Mouse (Mus musculus) kidney, adult 9 months (tissue): ENCODE measurements around the gene Cxxc4.
A peak's percentile ranks its signal among the peaks of the same experiment; 100 is the strongest.

Experiments used
- DNase-seq: peaks from one replicate; pipeline ENCODE4 v3.0.0; 2022

Gene Cxxc4

GRCm38 (mm10) chr3:134254221-134254620 is 17.9 kb downstream of the Cxxc4 start:
- DNase-seq: no peak

- no peak for DNase-seq
These were observed 22.4 kb downstream of the Cxxc4 start for GRCm38 (mm10) chr3:134258715-134259114.

GRCm38 (mm10) chr3:134259300-134259699 is 23.0 kb downstream of the Cxxc4 start:
- no peak for DNase-seq

- no peak for DNase-seq
These were observed 43.4 kb downstream of the Cxxc4 start for GRCm38 (mm10) chr3:134279655-134280054.

- DNase-seq: no peak
These were observed 45.5 kb downstream of the Cxxc4 start for GRCm38 (mm10) chr3:134281527-134282370.

- no peak for DNase-seq
These were observed 58.9 kb downstream of the Cxxc4 start for GRCm38 (mm10) chr3:134295217-134295616.

- DNase-seq: peak; percentile 2
These were observed 66.6 kb downstream of the Cxxc4 start for GRCm38 (mm10) chr3:134302681-134303491.

GRCm38 (mm10) chr3:134303492-134303808 is 67.2 kb downstream of the Cxxc4 start:
- DNase-seq: no peak

GRCm38 (mm10) chr3:134306507-134306906 is 70.2 kb downstream of the Cxxc4 start:
- DNase-seq: no peak

- no peak for DNase-seq
These were observed 71.5 kb downstream of the Cxxc4 start for GRCm38 (mm10) chr3:134307801-134308200.
